Mouse (Mus musculus) midbrain, embryonic 13.5 days (tissue): ENCODE data around the gene Morn5. TPM values are rescaled to one million over a fixed set of nuclear protein-coding genes. Genes with fewer than 3 reads are reported as not detected.

Source experiments
- ATAC-seq: fragments of 200-750 bp; cut with Nextera tagmentation; 2 replicates; pipeline ENCODE4 v1.8.0; 2017; ENCODE audit warnings: mild to moderate bottlenecking, moderate TSS enrichment, moderate library complexity
- H3K27ac ChIP-seq: fragments of 300-500 bp; sonication (generic); 2 replicates; pipeline ENCODE4 v1.5.1; 2015; ENCODE audit warnings: inconsistent platforms, mild to moderate bottlenecking, moderate library complexity
- H3K27me3 ChIP-seq: fragments of 300-500 bp; sonication (generic); 2 replicates; pipeline ENCODE4 v1.6.1; 2015; ENCODE audit warnings: mild to moderate bottlenecking, inconsistent platforms
- H3K36me3 ChIP-seq: fragments of 300-500 bp; sonication (generic); 2 replicates; pipeline ENCODE4 v1.6.1; 2015; ENCODE audit warnings: mild to moderate bottlenecking, inconsistent platforms
- H3K4me1 ChIP-seq: fragments of 300-500 bp; sonication (generic); replicated peaks from 2 replicates; pipeline ENCODE4 v1.6.1; 2015; ENCODE audit warnings: inconsistent platforms
- H3K4me2 ChIP-seq: fragments of 300-500 bp; sonication (generic); replicated peaks from 2 replicates; pipeline ENCODE4 v1.6.1; 2015; ENCODE audit warnings: moderate library complexity, mild to moderate bottlenecking, inconsistent platforms
- H3K4me3 ChIP-seq: fragments of 300-500 bp; sonication (generic); replicated peaks from 2 replicates; pipeline ENCODE4 v1.5.1; 2015; ENCODE audit warnings: mild to moderate bottlenecking, inconsistent platforms
- H3K9ac ChIP-seq: fragments of 300-500 bp; sonication (generic); replicated peaks from 2 replicates; pipeline ENCODE4 v1.6.1; 2015; ENCODE audit warnings: mild to moderate bottlenecking, inconsistent platforms
- H3K9me3 ChIP-seq: fragments of 300-500 bp; sonication (generic); 2 replicates; pipeline ENCODE4 v1.6.1; 2016; ENCODE audit warnings: mild to moderate bottlenecking, inconsistent platforms
- WGBS: fragments of 180-500 bp; shearing (Covaris S2); methylation state at CpG from one replicate; pipeline ENCODE4 v1.1.7; 2015; 5-methylcytosine and 5-hydroxymethylcytosine counted together
- polyA plus RNA-seq: library from polyadenylated mRNA; unstranded; fragments of >200 nt; fragmentation: Nextera tagmentation; extraction: Ambion mirVana; gene quantifications from 2 replicates; pipeline ENCODE4 v1.2.1, GENCODE M21; 2015

Gene Morn5
- polyA plus RNA-seq, 1 experiment from 2014 or later, result 1.2 TPM

DNA sequence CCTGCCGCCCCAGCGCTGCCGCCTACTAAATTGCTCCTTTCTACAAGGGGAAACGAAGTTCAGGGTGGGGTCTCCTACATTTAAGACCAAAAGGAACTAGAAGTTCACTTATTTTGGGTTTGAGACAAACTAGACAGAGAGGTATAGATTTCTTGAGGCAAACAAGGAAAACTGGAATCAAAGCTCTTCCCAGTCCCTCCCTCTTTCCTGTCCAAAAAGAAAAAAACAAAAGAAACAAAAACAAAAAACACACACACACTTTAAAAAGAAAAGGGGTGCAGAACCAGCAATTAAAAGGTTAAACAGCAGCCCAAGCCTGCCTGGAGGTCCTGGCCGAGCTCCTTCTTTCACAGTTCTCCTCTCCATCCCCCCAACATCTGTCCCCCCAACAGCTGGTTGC is 48.8 kb downstream of the Morn5 start:
- peaks cover 100% of the 10 kb centered on the region for H3K27me3 ChIP-seq
- H3K9ac ChIP-seq, result no peak overlapping the region
- ATAC-seq, result no peak
- no peaks in the 10 kb centered on the region for H3K9me3 ChIP-seq
- peaks cover 9% of the 10 kb centered on the region for H3K4me1 ChIP-seq
- H3K27ac ChIP-seq, result no peak overlapping the region
- H3K4me3 ChIP-seq, result no peak overlapping the region
- WGBS, result 1% methylated on average over 5 of the region's 5 CpGs
- H3K36me3 ChIP-seq, result no peaks in the 10 kb centered on the region
- H3K4me2 ChIP-seq, result no peak overlapping the region

DNA sequence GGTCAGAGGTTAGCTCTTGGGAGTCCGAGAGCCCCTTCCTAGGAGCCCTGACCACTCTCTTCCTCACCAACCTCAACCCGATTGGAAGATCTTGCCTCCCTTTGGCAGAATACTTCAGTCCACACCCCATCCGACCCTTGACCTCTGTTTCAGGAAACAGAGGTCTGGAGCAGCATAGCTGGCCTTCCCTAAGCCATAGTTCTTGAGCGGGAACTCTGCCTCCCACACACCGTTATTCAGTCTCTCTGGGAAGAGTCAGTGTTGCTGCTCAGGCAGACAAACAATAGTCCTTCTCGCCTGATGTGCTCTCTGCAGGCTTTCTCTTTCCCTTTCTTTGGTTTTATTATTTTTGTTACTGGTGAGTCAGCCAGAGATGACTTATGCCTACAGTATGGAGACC is 50.5 kb downstream of the Morn5 start:
- H3K4me3 ChIP-seq, result no peak overlapping the region
- H3K27ac ChIP-seq, result no peak overlapping the region
- no peak for ATAC-seq
- H3K4me1 ChIP-seq, result peaks cover 24% of the 10 kb centered on the region
- WGBS, result 1% methylated on average over 6 of the region's 6 CpGs
- H3K27me3 ChIP-seq, result peaks cover 100% of the 10 kb centered on the region
- H3K4me2 ChIP-seq, result no peak overlapping the region
- H3K9ac ChIP-seq, result no peak overlapping the region
- H3K9me3 ChIP-seq, result no peaks in the 10 kb centered on the region
- H3K36me3 ChIP-seq, result no peaks in the 10 kb centered on the region

DNA sequence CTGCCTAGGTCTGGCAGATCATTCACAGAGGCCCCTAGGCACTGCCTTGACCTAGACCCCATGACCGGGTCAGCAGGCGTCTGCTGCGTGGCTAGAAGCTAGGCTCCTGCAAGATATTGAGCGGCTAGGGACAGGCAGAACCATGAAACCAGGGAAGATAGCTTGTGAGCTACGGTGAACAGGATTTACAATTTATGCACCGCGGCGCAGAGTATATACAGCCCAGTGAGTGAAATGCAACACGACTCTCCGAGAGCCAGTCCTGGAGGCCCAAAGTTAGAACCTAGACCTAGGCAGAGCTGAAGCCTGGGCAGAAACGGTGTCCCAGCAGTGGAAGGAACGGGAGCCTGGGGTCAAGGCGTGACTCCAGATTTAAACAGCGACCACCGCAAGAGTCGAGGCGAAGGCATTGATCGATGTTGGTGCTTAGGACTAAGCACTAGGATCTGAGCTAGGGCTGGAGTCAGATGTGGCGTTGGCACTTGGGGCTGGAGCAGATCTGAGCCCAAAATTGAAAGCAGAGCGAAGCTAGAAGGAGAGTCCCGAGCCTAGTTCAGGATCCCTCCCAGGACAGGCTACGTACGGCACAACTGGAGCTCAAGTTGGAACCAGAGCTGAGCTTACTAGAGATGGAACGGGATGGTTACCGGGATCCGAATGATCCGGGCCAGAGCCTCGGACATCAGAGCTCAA is 52.8 kb downstream of the Morn5 start:
- no peak overlapping the region for H3K9ac ChIP-seq
- peaks cover 34% of the 10 kb centered on the region for H3K4me1 ChIP-seq
- 3% methylated on average over 28 of the region's 28 CpGs for WGBS
- peak; percentile 25; the same call in 1 of the 2 replicates for ATAC-seq
- peaks cover 100% of the 10 kb centered on the region for H3K27me3 ChIP-seq
- no peaks in the 10 kb centered on the region for H3K9me3 ChIP-seq
- H3K36me3 ChIP-seq, result no peaks in the 10 kb centered on the region
- peak overlapping the region; percentile 40 for H3K4me3 ChIP-seq
- no peak overlapping the region for H3K27ac ChIP-seq
- H3K4me2 ChIP-seq, result peak overlapping the region; percentile 29

DNA sequence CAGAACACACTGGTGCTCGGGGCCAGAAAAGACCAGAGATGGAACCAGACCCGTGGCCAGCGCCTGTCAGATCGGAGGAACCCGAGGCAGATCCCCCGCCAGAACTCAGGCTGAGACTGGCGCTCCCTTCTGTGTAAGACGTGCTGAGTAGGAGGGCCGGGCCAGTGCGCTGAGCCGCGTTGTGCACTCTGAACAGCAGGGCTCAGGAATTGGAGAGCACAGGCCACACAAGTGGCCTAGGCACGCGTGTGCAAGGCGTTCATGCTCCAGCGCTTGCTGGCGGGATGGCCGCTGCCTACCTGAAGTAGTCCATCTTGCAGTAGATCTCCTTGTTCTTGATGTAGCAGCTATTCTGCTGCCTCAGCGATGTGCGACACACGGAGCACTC is 53.3 kb downstream of the Morn5 start:
- ATAC-seq, result peak; percentile 41; the same call in 1 of the 2 replicates
- Histone ChIP-seq H3K4me2 (peak overlapping the region; percentile 29), H3K9me3 (no peaks in the 10 kb centered on the region), H3K4me3 (peak overlapping the region; percentile 40), H3K27ac (no peak overlapping the region), H3K9ac (peak overlapping the region; percentile 16; the same call in 1 of the 2 replicates), H3K4me1 (peaks cover 34% of the 10 kb centered on the region), H3K27me3 (peaks cover 100% of the 10 kb centered on the region), H3K36me3 (no peaks in the 10 kb centered on the region)
- WGBS, result 2% methylated on average over 21 of the region's 21 CpGs

- H3K27me3 ChIP-seq, result peaks cover 100% of the 10 kb centered on the region
- no peak overlapping the region for H3K27ac ChIP-seq
- no peaks in the 10 kb centered on the region for H3K36me3 ChIP-seq
- no peak for ATAC-seq
- H3K4me2 ChIP-seq, result peak overlapping the region; percentile 68; the same call in 1 of the 2 replicates
- under 1% methylated on average over 21 of the region's 21 CpGs for WGBS
- peak overlapping the region; percentile 16; the same call in 1 of the 2 replicates for H3K9ac ChIP-seq
- no peaks in the 10 kb centered on the region for H3K9me3 ChIP-seq
- peak overlapping the region; percentile 40 for H3K4me3 ChIP-seq
- H3K4me1 ChIP-seq, result peaks cover 34% of the 10 kb centered on the region
These were observed 53.9 kb downstream of the Morn5 start for GRCm38 (mm10) chr2:36103069-36103554.

- peak overlapping the region; percentile 68 for H3K4me2 ChIP-seq
- H3K4me3 ChIP-seq, result peak overlapping the region; percentile 40
- H3K9ac ChIP-seq, result no peak overlapping the region
- H3K27ac ChIP-seq, result no peak overlapping the region
- H3K36me3 ChIP-seq, result no peaks in the 10 kb centered on the region
- ATAC-seq, result peak; percentile 12; the same call in 1 of the 2 replicates
- peaks cover 100% of the 10 kb centered on the region for H3K27me3 ChIP-seq
- H3K9me3 ChIP-seq, result no peaks in the 10 kb centered on the region
- H3K4me1 ChIP-seq, result peaks cover 34% of the 10 kb centered on the region
- WGBS, result under 1% methylated on average over 38 of the region's 38 CpGs
These were observed 54.5 kb downstream of the Morn5 start for GRCm38 (mm10) chr2:36103555-36104367.

DNA sequence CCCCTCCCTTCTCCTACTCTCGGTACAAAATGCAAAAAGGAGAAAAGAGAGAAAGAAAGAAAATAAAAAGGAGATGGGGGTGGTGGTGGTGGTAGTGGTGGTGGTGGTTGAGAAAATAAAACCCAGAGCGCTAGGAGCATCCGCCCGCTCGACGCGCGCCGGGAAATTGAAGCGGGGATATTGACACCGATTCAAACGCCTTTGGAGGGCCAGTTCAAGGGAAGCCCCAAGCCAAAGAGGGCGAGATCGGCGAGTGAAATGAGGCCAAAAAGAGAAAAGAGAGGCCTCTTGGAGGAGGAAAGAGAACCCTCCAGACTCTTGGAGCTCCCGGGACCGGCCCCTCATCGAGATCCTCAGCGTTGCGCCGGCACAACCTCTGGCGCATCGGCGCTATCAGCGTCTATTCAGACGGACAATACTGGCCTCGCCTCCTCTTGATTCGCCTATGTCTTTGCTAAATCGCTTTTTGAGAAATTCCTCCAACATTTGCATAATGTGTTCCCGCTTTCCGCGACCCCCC is 55.2 kb downstream of the Morn5 start:
- peak overlapping the region; percentile 40 for H3K4me3 ChIP-seq
- peaks cover 99% of the 10 kb centered on the region for H3K27me3 ChIP-seq
- H3K36me3 ChIP-seq, result no peaks in the 10 kb centered on the region
- no peak overlapping the region for H3K27ac ChIP-seq
- H3K4me2 ChIP-seq, result peak overlapping the region; percentile 68
- no peak for ATAC-seq
- no peaks in the 10 kb centered on the region for H3K9me3 ChIP-seq
- WGBS, result under 1% methylated on average over 32 of the region's 32 CpGs
- peaks cover 34% of the 10 kb centered on the region for H3K4me1 ChIP-seq
- no peak overlapping the region for H3K9ac ChIP-seq

GRCm38 (mm10) chr2:36104956-36105741 is 55.9 kb downstream of the Morn5 start, which contains the start of gene Lhx6:
Gene Lhx6, minus strand, starts transcription at chr2:36105408.
- H3K9me3 ChIP-seq, result no peaks in the 10 kb centered on the region
- H3K36me3 ChIP-seq, result no peaks in the 10 kb centered on the region
- no peak within 1 kb of the TSS for H3K27ac ChIP-seq
- H3K27me3 ChIP-seq, result peaks cover 99% of the 10 kb centered on the region
- H3K4me3 ChIP-seq, result peak within 1 kb of the TSS; percentile 40
- H3K4me2 ChIP-seq, result peak within 1 kb of the TSS; percentile 68
- ATAC-seq, result peak; percentile 55; the same call in 1 of the 2 replicates
- WGBS, result under 1% methylated on average over 54 of the region's 58 CpGs
- peak within 1 kb of the TSS; percentile 28; the same call in 1 of the 2 replicates for H3K9ac ChIP-seq
- H3K4me1 ChIP-seq, result peaks cover 34% of the 10 kb centered on the region

DNA sequence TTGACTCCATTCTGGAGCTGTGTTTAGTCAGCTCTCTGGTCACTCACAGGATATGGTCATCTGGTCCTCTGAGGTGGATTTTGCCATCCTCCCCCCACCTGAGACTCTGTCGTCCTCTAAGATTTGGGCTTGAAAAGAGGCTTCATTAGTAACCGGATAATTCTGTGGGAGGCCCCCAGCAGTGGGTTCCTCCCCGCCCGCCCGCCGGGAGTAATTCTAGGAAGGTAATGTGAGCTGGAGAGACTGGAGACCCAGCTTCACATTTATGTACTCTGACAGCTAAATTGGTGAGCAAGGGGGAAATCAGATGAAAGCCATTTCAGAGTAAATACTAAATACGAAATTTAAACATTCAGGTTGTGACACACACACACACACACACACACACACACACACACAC is 59.4 kb downstream of the Morn5 start:
- Histone ChIP-seq H3K27ac (no peak overlapping the region), H3K4me1 (peaks cover 19% of the 10 kb centered on the region), H3K9ac (no peak overlapping the region), H3K4me2 (no peak overlapping the region), H3K4me3 (no peak overlapping the region), H3K9me3 (no peaks in the 10 kb centered on the region), H3K36me3 (no peaks in the 10 kb centered on the region), H3K27me3 (peaks cover 74% of the 10 kb centered on the region)
- ATAC-seq, result no peak
- 5% methylated on average over 7 of the region's 7 CpGs for WGBS

DNA sequence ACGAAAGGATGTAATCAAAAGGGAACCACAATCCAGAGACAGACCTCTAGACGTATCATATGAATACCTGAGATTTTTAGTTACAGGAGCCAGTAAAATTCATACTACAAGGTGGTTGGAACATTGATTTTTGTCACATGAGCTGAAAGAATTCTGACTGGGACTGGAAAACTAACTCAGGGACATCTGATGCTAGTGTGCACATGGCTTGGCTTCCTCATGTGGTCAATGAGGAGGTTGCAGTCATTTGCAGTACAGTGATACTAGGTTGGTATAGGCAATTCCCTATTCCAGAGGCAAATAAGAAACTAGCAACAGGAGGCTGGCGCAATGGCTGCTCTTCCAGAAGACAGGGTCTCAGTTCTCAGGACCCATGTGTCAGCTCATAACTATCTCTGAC is 63.4 kb downstream of the Morn5 start:
- no peaks in the 10 kb centered on the region for H3K9me3 ChIP-seq
- H3K4me1 ChIP-seq, result no peaks in the 10 kb centered on the region
- H3K4me2 ChIP-seq, result no peak overlapping the region
- no peak overlapping the region for H3K9ac ChIP-seq
- WGBS, result 79% methylated on average over 3 of the region's 3 CpGs
- H3K27me3 ChIP-seq, result peaks cover 34% of the 10 kb centered on the region
- no peak overlapping the region for H3K4me3 ChIP-seq
- no peak for ATAC-seq
- peaks cover 23% of the 10 kb centered on the region for H3K36me3 ChIP-seq
- H3K27ac ChIP-seq, result no peak overlapping the region

DNA sequence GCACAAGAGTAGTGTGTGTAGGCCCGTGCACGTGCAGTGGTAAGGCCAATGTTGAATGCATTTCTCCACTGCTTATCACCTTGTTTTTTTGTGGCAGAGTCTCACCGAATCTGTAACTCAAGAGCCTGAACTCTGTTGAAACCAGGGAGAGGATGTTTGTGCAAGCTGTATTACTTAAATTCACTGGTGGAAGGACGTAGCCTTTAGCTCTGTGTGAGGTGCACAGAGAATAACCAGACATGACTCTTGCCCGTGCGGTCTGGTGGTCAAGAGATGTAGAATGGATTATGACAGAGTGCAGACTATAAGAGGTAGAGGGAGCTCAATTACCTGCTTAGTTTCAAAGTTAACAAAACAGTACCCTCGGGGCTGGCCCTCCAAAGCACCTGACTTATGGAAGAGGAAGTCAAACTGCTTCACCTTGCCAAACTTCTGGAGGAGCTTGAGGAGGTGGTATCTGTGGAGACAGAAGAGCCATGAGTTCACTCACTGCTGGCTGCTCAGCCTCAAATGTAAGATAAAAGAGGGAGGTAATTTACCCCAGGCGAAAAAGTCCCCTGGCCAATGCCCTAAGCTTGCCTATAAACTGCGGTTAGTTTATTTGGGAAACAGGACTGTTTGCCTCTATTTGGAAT is 77.7 kb downstream of the Morn5 start:
- Histone ChIP-seq H3K4me2 (no peak overlapping the region), H3K4me1 (no peaks in the 10 kb centered on the region), H3K9ac (no peak overlapping the region), H3K27me3 (no peaks in the 10 kb centered on the region), H3K36me3 (peaks cover 71% of the 10 kb centered on the region), H3K27ac (no peak overlapping the region), H3K4me3 (no peak overlapping the region), H3K9me3 (no peaks in the 10 kb centered on the region)
- no peak for ATAC-seq
- 96% methylated on average over 9 of the region's 9 CpGs for WGBS
